Mouse (Mus musculus) embryo, embryonic 10.5 days (tissue): ENCODE measurements at regions not wholly inside any gene's neighbourhood (a gene's known extent, or its start where the extent isn't known, plus 50 kb on each side); places are given as distances from the start of the nearest gene placed in this dataset.

Experiments used
- DNase-seq: peaks from one replicate; pipeline ENCODE4 v3.0.0-alpha.2; 2015; ENCODE audit warnings: low spot score

GRCm38 (mm10) chr3:41296152-41296809, 213.4 kb upstream of the Pgrmc2 start:
- no peak for DNase-seq

- DNase-seq = no peak
Measured at GRCm38 (mm10) chr3:41295150-41295549, 212.3 kb upstream of the Pgrmc2 start.

- no peak for DNase-seq
Measured at GRCm38 (mm10) chr3:41290535-41291307, 207.9 kb upstream of the Pgrmc2 start.

- no peak for DNase-seq
Measured at GRCm38 (mm10) chr3:41288735-41289134, 205.9 kb upstream of the Pgrmc2 start.

GRCm38 (mm10) chr3:41288066-41288465, 205.2 kb upstream of the Pgrmc2 start:
- no peak for DNase-seq

GRCm38 (mm10) chr3:41285336-41285735, 202.5 kb upstream of the Pgrmc2 start:
- DNase-seq = no peak

GRCm38 (mm10) chr3:41284897-41285296, 202.1 kb upstream of the Pgrmc2 start:
- DNase-seq = peak; percentile 88

- DNase-seq = peak; percentile 56
Measured at GRCm38 (mm10) chr3:41282431-41283037, 199.7 kb upstream of the Pgrmc2 start.

GRCm38 (mm10) chr3:41276096-41276495, 193.2 kb upstream of the Pgrmc2 start:
- no peak for DNase-seq

- no peak for DNase-seq
Measured at GRCm38 (mm10) chr3:41268516-41268915, 185.7 kb upstream of the Pgrmc2 start.

GRCm38 (mm10) chr3:41266216-41266615, 183.4 kb upstream of the Pgrmc2 start:
- DNase-seq = no peak

- DNase-seq = no peak
Measured at GRCm38 (mm10) chr3:41265399-41265798, 182.6 kb upstream of the Pgrmc2 start.

GRCm38 (mm10) chr3:41258291-41258690, 175.4 kb upstream of the Pgrmc2 start:
- peak; percentile 78 for DNase-seq

- no peak for DNase-seq
Measured at GRCm38 (mm10) chr3:41244960-41245359, 162.1 kb upstream of the Pgrmc2 start.

GRCm38 (mm10) chr3:41241856-41242552, 159.2 kb upstream of the Pgrmc2 start:
- no peak for DNase-seq

- no peak for DNase-seq
Measured at GRCm38 (mm10) chr3:41239801-41240200, 157.0 kb upstream of the Pgrmc2 start.

GRCm38 (mm10) chr3:41239246-41239645, 156.4 kb upstream of the Pgrmc2 start:
- no peak for DNase-seq

- no peak for DNase-seq
Measured at GRCm38 (mm10) chr3:41238046-41238445, 155.2 kb upstream of the Pgrmc2 start.

- DNase-seq = no peak
Measured at GRCm38 (mm10) chr3:41235610-41236009, 152.8 kb upstream of the Pgrmc2 start.

GRCm38 (mm10) chr3:41234994-41235393, 152.1 kb upstream of the Pgrmc2 start:
- no peak for DNase-seq

- no peak for DNase-seq
Measured at GRCm38 (mm10) chr3:41234191-41234590, 151.3 kb upstream of the Pgrmc2 start.

GRCm38 (mm10) chr3:41233439-41233838, 150.6 kb upstream of the Pgrmc2 start:
- no peak for DNase-seq
